Mouse (Mus musculus) megakaryocyte, embryonic 14.5 days (primary cell): ENCODE results near the gene Cdk16. TPM values are rescaled to one million over a fixed set of nuclear protein-coding genes. Genes with fewer than 3 reads are reported as not detected.

Experiments used
- H3K27me3 ChIP-seq: replicated peaks from 2 replicates; pipeline ENCODE3; 2012; ENCODE audit warnings: inconsistent platforms
- H3K36me3 ChIP-seq: replicated peaks from 2 replicates; pipeline ENCODE3; 2012; ENCODE audit warnings: low read length, inconsistent platforms, mixed read lengths
- H3K4me1 ChIP-seq: 2 replicates; pipeline ENCODE4 v1.6.1; 2012; ENCODE audit warnings: inconsistent platforms
- H3K4me3 ChIP-seq: replicated peaks from 2 replicates; pipeline ENCODE3; 2012; ENCODE audit warnings: moderate library complexity, mild to moderate bottlenecking, inconsistent platforms
- H3K9me3 ChIP-seq: 2 replicates; pipeline ENCODE4 v1.6.1; 2012; ENCODE audit warnings: inconsistent platforms
- FLI1 ChIP-seq: IDR thresholded peaks from 2 replicates; pipeline ENCODE4 v1.6.1; 2012; ENCODE audit warnings: low read length, inconsistent platforms, mixed read lengths
- GATA1 ChIP-seq: IDR thresholded peaks from 3 replicates; pipeline ENCODE4 v1.6.1; 2012; ENCODE audit warnings: mixed read lengths, low read length, inconsistent platforms, borderline replicate concordance
- polyA plus RNA-seq: library from polyadenylated mRNA; stranded (reverse); fragments of >175 nt; gene quantifications from 2 replicates; pipeline ENCODE4 v1.2.3, GENCODE M21; 2012; ENCODE audit warnings: low replicate concordance; ENCODE audit not compliant: insufficient read depth

The Cdk16 gene
- polyA plus RNA-seq, 1 experiment: 64.1 TPM

GRCm38 (mm10) chrX:20736479-20736878 is 48.7 kb downstream of the Cdk16 start:
- peaks cover 4% of the 10 kb centered on the region for H3K27me3 ChIP-seq
- no peaks in the 10 kb centered on the region for H3K36me3 ChIP-seq
- no peaks in the 10 kb centered on the region for H3K4me1 ChIP-seq
- H3K9me3 ChIP-seq: no peaks in the 10 kb centered on the region
- H3K4me3 ChIP-seq: no peak overlapping the region
- no peak for TF ChIP-seq GATA1
- TF ChIP-seq FLI1: no peak

- H3K4me3 ChIP-seq: no peak overlapping the region
- no peaks in the 10 kb centered on the region for H3K9me3 ChIP-seq
- H3K27me3 ChIP-seq: peaks cover 11% of the 10 kb centered on the region
- H3K4me1 ChIP-seq: no peaks in the 10 kb centered on the region
- no peaks in the 10 kb centered on the region for H3K36me3 ChIP-seq
- TF ChIP-seq FLI1 (no peak), GATA1 (no peak)
Observed at GRCm38 (mm10) chrX:20748829-20749228, 61.1 kb downstream of the Cdk16 start.

Other genes starting within 250 kb of the Cdk16 start
- not detected in 2 replicates for gene Rgn, start 138.2 kb upstream of the Cdk16 start, polyA plus RNA-seq
- 27.9 and 40.8 TPM in 2 replicates for gene Rbm10, start 70.5 kb upstream of the Cdk16 start, polyA plus RNA-seq
- gene Ndufb11, start 70.3 kb upstream of the Cdk16 start, polyA plus RNA-seq: 96.9 and 607 TPM in 2 replicates
- gene Uba1, start 29.6 kb upstream of the Cdk16 start, polyA plus RNA-seq: 135 and 202 TPM in 2 replicates
- 0.54 and 2.2 TPM in 2 replicates for gene Usp11, start 16.0 kb downstream of the Cdk16 start, polyA plus RNA-seq
- gene Araf, start 109.9 kb downstream of the Cdk16 start, polyA plus RNA-seq: 9.4 and 43.5 TPM in 2 replicates
- gene Timp1, start 182.2 kb downstream of the Cdk16 start, polyA plus RNA-seq: not detected in 2 replicates
- 1.8 and 4.0 TPM in 2 replicates for gene Syn1, start 233.1 kb downstream of the Cdk16 start, polyA plus RNA-seq
- 28.5 and 153 TPM in 2 replicates for gene Cfp, start 243.6 kb downstream of the Cdk16 start, polyA plus RNA-seq